Mouse (Mus musculus): ENCODE data around the gene Lpar2. TPM values are rescaled to one million over a fixed set of nuclear protein-coding genes. Genes with fewer than 3 reads are reported as not detected.

The Lpar2 gene
- polyA plus RNA-seq, 1 experiment from 2014 or later, result 0.98 TPM

GRCm38 (mm10) chr8:69848951-69849350, 26.7 kb downstream of the Lpar2 start:
- Histone ChIP-seq H3K36me3 (no peaks in the 10 kb centered on the region), H3K9me3 (no peaks in the 10 kb centered on the region), H3K4me3 (no peak overlapping the region), H3K27ac (no peak overlapping the region), H3K4me2 (replicated peaks) (no peak overlapping the region), H3K4me1 (no peaks in the 10 kb centered on the region), H3K27me3 (no peaks in the 10 kb centered on the region), H3K9ac (no peak overlapping the region)
- peak; percentile 15; the same call in 1 of the 2 replicates for ATAC-seq (ENCODE audit: low FRiP score, low read depth)
- WGBS, result 83% methylated on average over 8 of the region's 8 CpGs

DNA sequence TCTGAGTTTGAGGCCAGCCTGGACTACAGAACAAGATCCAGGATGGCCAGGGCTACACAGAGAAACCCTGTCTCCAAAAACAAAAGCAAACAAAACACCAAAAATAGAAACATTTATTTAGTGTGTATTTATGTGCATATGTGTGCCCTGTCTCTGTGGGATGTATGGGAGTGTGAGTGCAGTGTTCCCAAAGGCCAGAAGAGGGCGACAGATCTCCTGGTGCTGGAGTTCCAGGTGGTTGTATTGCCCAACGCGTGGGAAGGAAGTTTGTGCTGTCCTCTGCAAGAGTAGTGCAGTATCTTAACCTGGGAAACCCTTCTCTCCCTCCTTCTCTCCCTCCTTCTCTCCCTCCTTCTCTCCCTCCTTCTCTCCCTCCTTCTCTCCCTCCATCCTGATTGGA, 27.7 kb downstream of the Lpar2 start:
- no peak overlapping the region for H3K9ac ChIP-seq
- H3K27ac ChIP-seq, result no peak overlapping the region
- H3K4me2 ChIP-seq (replicated peaks), result no peak overlapping the region
- no peaks in the 10 kb centered on the region for H3K9me3 ChIP-seq
- H3K4me1 ChIP-seq, result no peaks in the 10 kb centered on the region
- WGBS, result 37% methylated on average over 3 of the region's 3 CpGs
- H3K36me3 ChIP-seq, result no peaks in the 10 kb centered on the region
- no peaks in the 10 kb centered on the region for H3K27me3 ChIP-seq
- no peak overlapping the region for H3K4me3 ChIP-seq
- ATAC-seq (ENCODE audit: low FRiP score, low read depth), result no peak

GRCm38 (mm10) chr8:69850926-69851506, 28.8 kb downstream of the Lpar2 start:
- no peaks in the 10 kb centered on the region for H3K4me1 ChIP-seq
- H3K27me3 ChIP-seq, result no peaks in the 10 kb centered on the region
- ATAC-seq (ENCODE audit: low FRiP score, low read depth), result no peak
- H3K9ac ChIP-seq, result no peak overlapping the region
- WGBS, result 77% methylated on average over 7 of the region's 7 CpGs
- H3K9me3 ChIP-seq, result no peaks in the 10 kb centered on the region
- no peaks in the 10 kb centered on the region for H3K36me3 ChIP-seq
- no peak overlapping the region for H3K4me2 ChIP-seq (replicated peaks)
- no peak overlapping the region for H3K4me3 ChIP-seq
- no peak overlapping the region for H3K27ac ChIP-seq

- no peak for ATAC-seq (ENCODE audit: low FRiP score, low read depth)
- no peaks in the 10 kb centered on the region for H3K27me3 ChIP-seq
- no peaks in the 10 kb centered on the region for H3K9me3 ChIP-seq
- H3K4me1 ChIP-seq, result no peaks in the 10 kb centered on the region
- H3K36me3 ChIP-seq, result no peaks in the 10 kb centered on the region
- H3K27ac ChIP-seq, result no peak overlapping the region
- WGBS, result 91% methylated on average over 10 of the region's 10 CpGs
- H3K9ac ChIP-seq, result no peak overlapping the region
- no peak overlapping the region for H3K4me2 ChIP-seq (replicated peaks)
- H3K4me3 ChIP-seq, result no peak overlapping the region
Measured at GRCm38 (mm10) chr8:69853869-69854268, 31.6 kb downstream of the Lpar2 start.

DNA sequence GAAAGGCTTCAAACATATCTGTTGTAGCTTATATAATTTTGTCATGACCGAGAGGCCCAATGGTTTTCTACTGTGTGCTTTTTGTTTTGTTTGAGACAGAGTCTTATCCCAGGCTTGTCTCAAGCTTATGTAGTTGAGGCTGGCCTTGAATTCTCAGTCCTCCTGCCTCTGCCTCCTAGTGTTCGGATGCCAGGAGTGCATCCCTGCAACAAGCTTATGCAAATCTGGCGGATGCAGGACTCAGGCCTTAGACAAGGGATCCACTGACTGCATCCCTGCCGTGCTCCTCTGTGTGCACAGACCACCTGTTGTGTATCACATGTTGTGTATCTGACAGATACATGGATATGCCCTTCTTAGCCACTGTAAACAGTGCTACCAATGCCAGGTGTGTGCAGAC, 38.6 kb downstream of the Lpar2 start:
- H3K4me2 ChIP-seq (replicated peaks), result no peak overlapping the region
- H3K27me3 ChIP-seq, result no peaks in the 10 kb centered on the region
- no peaks in the 10 kb centered on the region for H3K36me3 ChIP-seq
- WGBS, result 58% methylated on average over 4 of the region's 4 CpGs
- no peak overlapping the region for H3K9ac ChIP-seq
- H3K27ac ChIP-seq, result no peak overlapping the region
- ATAC-seq (ENCODE audit: low FRiP score, low read depth), result no peak
- H3K4me1 ChIP-seq, result no peaks in the 10 kb centered on the region
- no peaks in the 10 kb centered on the region for H3K9me3 ChIP-seq
- no peak overlapping the region for H3K4me3 ChIP-seq

GRCm38 (mm10) chr8:69861251-69861650, 39.0 kb downstream of the Lpar2 start:
- H3K27me3 ChIP-seq, result no peaks in the 10 kb centered on the region
- no peaks in the 10 kb centered on the region for H3K4me1 ChIP-seq
- H3K9me3 ChIP-seq, result no peaks in the 10 kb centered on the region
- H3K9ac ChIP-seq, result no peak overlapping the region
- H3K4me3 ChIP-seq, result no peak overlapping the region
- ATAC-seq (ENCODE audit: low FRiP score, low read depth), result no peak
- H3K36me3 ChIP-seq, result no peaks in the 10 kb centered on the region
- WGBS, result 75% methylated on average over 2 of the region's 2 CpGs
- no peak overlapping the region for H3K4me2 ChIP-seq (replicated peaks)
- no peak overlapping the region for H3K27ac ChIP-seq

GRCm38 (mm10) chr8:69863387-69864020, 41.3 kb downstream of the Lpar2 start:
- no peaks in the 10 kb centered on the region for H3K9me3 ChIP-seq
- H3K9ac ChIP-seq, result no peak overlapping the region
- WGBS, result 83% methylated on average over 5 of the region's 5 CpGs
- H3K27ac ChIP-seq, result no peak overlapping the region
- H3K4me1 ChIP-seq, result no peaks in the 10 kb centered on the region
- H3K27me3 ChIP-seq, result no peaks in the 10 kb centered on the region
- no peak overlapping the region for H3K4me2 ChIP-seq (replicated peaks)
- H3K36me3 ChIP-seq, result no peaks in the 10 kb centered on the region
- H3K4me3 ChIP-seq, result no peak overlapping the region
- ATAC-seq (ENCODE audit: low FRiP score, low read depth), result no peak

GRCm38 (mm10) chr8:69864180-69864579, 42.0 kb downstream of the Lpar2 start:
- ATAC-seq (ENCODE audit: low FRiP score, low read depth), result no peak
- Histone ChIP-seq H3K4me2 (replicated peaks) (no peak overlapping the region), H3K4me1 (no peaks in the 10 kb centered on the region), H3K9ac (0 out of 2 replicates have a peak overlapping the region, but pooled peaks have one; percentile 8), H3K27me3 (no peaks in the 10 kb centered on the region), H3K36me3 (no peaks in the 10 kb centered on the region), H3K9me3 (no peaks in the 10 kb centered on the region), H3K27ac (no peak overlapping the region), H3K4me3 (no peak overlapping the region)
- 66% methylated on average over 5 of the region's 5 CpGs for WGBS

GRCm38 (mm10) chr8:69867696-69868326, 45.6 kb downstream of the Lpar2 start:
- Histone ChIP-seq H3K4me3 (no peak overlapping the region), H3K9me3 (no peaks in the 10 kb centered on the region), H3K27me3 (no peaks in the 10 kb centered on the region), H3K4me2 (replicated peaks) (no peak overlapping the region), H3K9ac (peak overlapping the region; percentile 39; the same call in 1 of the 2 replicates), H3K27ac (no peak overlapping the region), H3K4me1 (no peaks in the 10 kb centered on the region), H3K36me3 (no peaks in the 10 kb centered on the region)
- ATAC-seq (ENCODE audit: low FRiP score, low read depth), result no peak
- 61% methylated on average over 5 of the region's 5 CpGs for WGBS

GRCm38 (mm10) chr8:69870003-69870765, 48.0 kb downstream of the Lpar2 start:
- no peaks in the 10 kb centered on the region for H3K36me3 ChIP-seq
- H3K4me3 ChIP-seq, result no peak overlapping the region
- H3K9ac ChIP-seq, result no peak overlapping the region
- H3K4me1 ChIP-seq, result 0 out of 2 replicates have a peak, but pooled peaks cover 2% of the 10 kb centered on the region
- H3K27ac ChIP-seq, result no peak overlapping the region
- H3K27me3 ChIP-seq, result no peaks in the 10 kb centered on the region
- no peaks in the 10 kb centered on the region for H3K9me3 ChIP-seq
- no peak overlapping the region for H3K4me2 ChIP-seq (replicated peaks)
- WGBS, result 80% methylated on average over 11 of the region's 11 CpGs
- no peak for ATAC-seq (ENCODE audit: low FRiP score, low read depth)

- Histone ChIP-seq H3K4me1 (0 out of 2 replicates have a peak, but pooled peaks cover 2% of the 10 kb centered on the region), H3K4me3 (no peak overlapping the region), H3K36me3 (no peaks in the 10 kb centered on the region), H3K9me3 (no peaks in the 10 kb centered on the region), H3K27me3 (0 out of 2 replicates have a peak, but pooled peaks cover 4% of the 10 kb centered on the region), H3K4me2 (replicated peaks) (no peak overlapping the region), H3K9ac (no peak overlapping the region), H3K27ac (no peak overlapping the region)
- 82% methylated on average over 6 of the region's 6 CpGs for WGBS
- ATAC-seq (ENCODE audit: low FRiP score, low read depth), result no peak
Measured at GRCm38 (mm10) chr8:69870907-69871306, 48.7 kb downstream of the Lpar2 start.

DNA sequence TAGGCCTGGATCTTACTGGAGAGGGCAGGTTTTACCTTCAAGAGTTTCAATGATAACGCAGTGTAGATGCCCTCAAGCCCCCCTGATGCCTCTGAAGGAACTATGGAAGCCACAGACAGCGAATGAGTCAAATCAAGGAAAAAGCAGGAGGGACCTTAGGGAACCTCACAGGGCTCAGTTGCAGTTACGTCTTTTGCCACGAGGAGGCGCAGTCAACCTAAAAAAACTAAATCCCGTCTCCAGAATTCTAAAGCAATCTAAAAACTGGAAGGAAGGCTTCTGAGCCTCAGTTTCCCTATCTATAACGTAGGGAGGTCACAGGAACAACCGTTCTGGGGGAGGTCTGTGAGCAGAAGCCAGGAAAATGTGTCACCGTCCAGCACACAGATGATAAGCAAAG, 51.9 kb downstream of the Lpar2 start:
- H3K4me3 ChIP-seq, result no peak overlapping the region
- H3K4me1 ChIP-seq, result 0 out of 2 replicates have a peak, but pooled peaks cover 2% of the 10 kb centered on the region
- ATAC-seq (ENCODE audit: low FRiP score, low read depth), result no peak
- peaks cover 36% of the 10 kb centered on the region for H3K27me3 ChIP-seq
- no peak overlapping the region for H3K27ac ChIP-seq
- H3K9ac ChIP-seq, result no peak overlapping the region
- no peaks in the 10 kb centered on the region for H3K36me3 ChIP-seq
- H3K4me2 ChIP-seq (replicated peaks), result no peak overlapping the region
- no peaks in the 10 kb centered on the region for H3K9me3 ChIP-seq
- WGBS, result 13% methylated on average over 9 of the region's 9 CpGs
